Mouse (Mus musculus): Measurements from ENCODE around the gene Cx3cl1. TPM values are rescaled to one million over a fixed set of nuclear protein-coding genes. Genes with fewer than 3 reads are reported as not detected.

The Cx3cl1 gene
- total RNA-seq, 1 experiment: 5.3 TPM

GRCm38 (mm10) chr8:94810153-94810552 is 38.3 kb downstream of the Cx3cl1 start, which contains the start of gene Ccl17:
Gene Ccl17, plus strand, starts transcription at chr8:94810453.
- H3K27ac ChIP-seq (ENCODE audit: insufficient read depth, low read depth, low read length, poor library complexity, severe bottlenecking): no peak within 1 kb of the TSS
- no peak within 1 kb of the TSS for H3K4me3 ChIP-seq (ENCODE audit: insufficient read depth in 1 of 2, low read depth in 1 of 2, low read length in 2 of 2, poor library complexity in 1 of 2, severe bottlenecking in 1 of 2)
- in situ Hi-C loops (cut with MboI; ENCODE audit: low sequenced_read_pairs in 2 of 2, unreplicated experiment in 2 of 2): no loop called here
- no peak within 1 kb of the TSS for H3K9ac ChIP-seq (ENCODE audit: insufficient read depth, low read depth, low read length, poor library complexity, severe bottlenecking)
- no peaks in the 10 kb centered on the region for H3K9me3 ChIP-seq (ENCODE audit: control insufficient read depth, insufficient read depth, low read depth, low read length)
- no peaks in the 10 kb centered on the region for H3K4me1 ChIP-seq (ENCODE audit: control insufficient read depth in 2 of 2, insufficient read depth in 2 of 2, low read length in 2 of 2, poor library complexity in 1 of 2)
- DNase-seq (ENCODE audit: low read depth, low spot score): no peak
- TF ChIP-seq MAFK (IDR thresholded peaks at IDR 0.05; ENCODE audit: insufficient read depth, low read depth, low read length): no peak
- no peak for TF ChIP-seq ZNF384 (IDR thresholded peaks at IDR 0.05; ENCODE audit: low read depth, low read length)
- TF ChIP-seq HCFC1 (IDR thresholded peaks at IDR 0.05; ENCODE audit: borderline replicate concordance, insufficient read depth, low read length): no peak
- TF ChIP-seq ZC3H11A (IDR thresholded peaks at IDR 0.05; ENCODE audit: borderline replicate concordance, low read depth, low read length): no peak
- no peaks in the 10 kb centered on the region for H3K36me3 ChIP-seq (ENCODE audit: control insufficient read depth, insufficient read depth, low read length, poor library complexity, severe bottlenecking)

- no peak for TF ChIP-seq ZC3H11A (IDR thresholded peaks at IDR 0.05; ENCODE audit: borderline replicate concordance, low read depth, low read length)
- no peak for TF ChIP-seq HCFC1 (IDR thresholded peaks at IDR 0.05; ENCODE audit: borderline replicate concordance, insufficient read depth, low read length)
- TF ChIP-seq MAFK (IDR thresholded peaks at IDR 0.05; ENCODE audit: insufficient read depth, low read depth, low read length): no peak
- no peak for TF ChIP-seq CHD2 (IDR thresholded peaks at IDR 0.05; ENCODE audit: low read depth, low read length)
- no peak for TF ChIP-seq ZNF384 (IDR thresholded peaks at IDR 0.05; ENCODE audit: low read depth, low read length)
- no peaks in the 10 kb centered on the region for H3K9me3 ChIP-seq (ENCODE audit: control insufficient read depth, insufficient read depth, low read depth, low read length)
- H3K36me3 ChIP-seq (ENCODE audit: control insufficient read depth, insufficient read depth, low read length, poor library complexity, severe bottlenecking): no peaks in the 10 kb centered on the region
- no peak overlapping the region for H3K9ac ChIP-seq (ENCODE audit: insufficient read depth, low read depth, low read length, poor library complexity, severe bottlenecking)
- H3K4me1 ChIP-seq (ENCODE audit: control insufficient read depth in 2 of 2, insufficient read depth in 2 of 2, low read length in 2 of 2, poor library complexity in 1 of 2): no peaks in the 10 kb centered on the region
- H3K4me3 ChIP-seq (ENCODE audit: insufficient read depth in 1 of 2, low read depth in 1 of 2, low read length in 2 of 2, poor library complexity in 1 of 2, severe bottlenecking in 1 of 2): no peak overlapping the region
- no peak overlapping the region for H3K27ac ChIP-seq (ENCODE audit: insufficient read depth, low read depth, low read length, poor library complexity, severe bottlenecking)
- in situ Hi-C loops (cut with MboI; ENCODE audit: low sequenced_read_pairs in 2 of 2, unreplicated experiment in 2 of 2): no loop called here
- no peak for DNase-seq (ENCODE audit: low read depth, low spot score)
Observed at GRCm38 (mm10) chr8:94810855-94811254, 39.0 kb downstream of the Cx3cl1 start.

GRCm38 (mm10) chr8:94811654-94812053 is 39.8 kb downstream of the Cx3cl1 start:
- H3K27ac ChIP-seq (ENCODE audit: insufficient read depth, low read depth, low read length, poor library complexity, severe bottlenecking): no peak overlapping the region
- no peak for DNase-seq (ENCODE audit: low read depth, low spot score)
- TF ChIP-seq ZNF384 (IDR thresholded peaks at IDR 0.05; ENCODE audit: low read depth, low read length) (no peak), MAFK (IDR thresholded peaks at IDR 0.05; ENCODE audit: insufficient read depth, low read depth, low read length) (no peak), ZC3H11A (IDR thresholded peaks at IDR 0.05; ENCODE audit: borderline replicate concordance, low read depth, low read length) (no peak), HCFC1 (IDR thresholded peaks at IDR 0.05; ENCODE audit: borderline replicate concordance, insufficient read depth, low read length) (no peak), CHD2 (IDR thresholded peaks at IDR 0.05; ENCODE audit: low read depth, low read length) (no peak)
- H3K4me3 ChIP-seq (ENCODE audit: insufficient read depth in 1 of 2, low read depth in 1 of 2, low read length in 2 of 2, poor library complexity in 1 of 2, severe bottlenecking in 1 of 2): no peak overlapping the region
- H3K36me3 ChIP-seq (ENCODE audit: control insufficient read depth, insufficient read depth, low read length, poor library complexity, severe bottlenecking): no peaks in the 10 kb centered on the region
- no peak overlapping the region for H3K9ac ChIP-seq (ENCODE audit: insufficient read depth, low read depth, low read length, poor library complexity, severe bottlenecking)
- H3K9me3 ChIP-seq (ENCODE audit: control insufficient read depth, insufficient read depth, low read depth, low read length): no peaks in the 10 kb centered on the region
- in situ Hi-C loops (cut with MboI; ENCODE audit: low sequenced_read_pairs in 2 of 2, unreplicated experiment in 2 of 2): no loop called here
- H3K4me1 ChIP-seq (ENCODE audit: control insufficient read depth in 2 of 2, insufficient read depth in 2 of 2, low read length in 2 of 2, poor library complexity in 1 of 2): no peaks in the 10 kb centered on the region

GRCm38 (mm10) chr8:94812645-94813098 is 40.9 kb downstream of the Cx3cl1 start:
- no peaks in the 10 kb centered on the region for H3K36me3 ChIP-seq (ENCODE audit: control insufficient read depth, insufficient read depth, low read length, poor library complexity, severe bottlenecking)
- H3K9ac ChIP-seq (ENCODE audit: insufficient read depth, low read depth, low read length, poor library complexity, severe bottlenecking): no peak overlapping the region
- no peaks in the 10 kb centered on the region for H3K9me3 ChIP-seq (ENCODE audit: control insufficient read depth, insufficient read depth, low read depth, low read length)
- TF ChIP-seq ZC3H11A (IDR thresholded peaks at IDR 0.05; ENCODE audit: borderline replicate concordance, low read depth, low read length) (peak; percentile 61; the same call in 1 of the 2 replicates), CHD2 (IDR thresholded peaks at IDR 0.05; ENCODE audit: low read depth, low read length) (no peak), ZNF384 (IDR thresholded peaks at IDR 0.05; ENCODE audit: low read depth, low read length) (peak; percentile 68; the same call in 1 of the 2 replicates)
- H3K4me3 ChIP-seq (ENCODE audit: insufficient read depth in 1 of 2, low read depth in 1 of 2, low read length in 2 of 2, poor library complexity in 1 of 2, severe bottlenecking in 1 of 2): no peak overlapping the region
- H3K4me1 ChIP-seq (ENCODE audit: control insufficient read depth in 2 of 2, insufficient read depth in 2 of 2, low read length in 2 of 2, poor library complexity in 1 of 2): no peaks in the 10 kb centered on the region
- no peak overlapping the region for H3K27ac ChIP-seq (ENCODE audit: insufficient read depth, low read depth, low read length, poor library complexity, severe bottlenecking)
- in situ Hi-C loops (cut with MboI; ENCODE audit: low sequenced_read_pairs in 2 of 2, unreplicated experiment in 2 of 2): no loop called here
- peak; percentile 91 for DNase-seq (ENCODE audit: low read depth, low spot score)

GRCm38 (mm10) chr8:94814556-94814955 is 42.7 kb downstream of the Cx3cl1 start:
- no peaks in the 10 kb centered on the region for H3K4me1 ChIP-seq (ENCODE audit: control insufficient read depth in 2 of 2, insufficient read depth in 2 of 2, low read length in 2 of 2, poor library complexity in 1 of 2)
- H3K9me3 ChIP-seq (ENCODE audit: control insufficient read depth, insufficient read depth, low read depth, low read length): no peaks in the 10 kb centered on the region
- H3K27ac ChIP-seq (ENCODE audit: insufficient read depth, low read depth, low read length, poor library complexity, severe bottlenecking): no peak overlapping the region
- in situ Hi-C loops (cut with MboI; ENCODE audit: low sequenced_read_pairs in 2 of 2, unreplicated experiment in 2 of 2): no loop called here
- no peak for DNase-seq (ENCODE audit: low read depth, low spot score)
- H3K9ac ChIP-seq (ENCODE audit: insufficient read depth, low read depth, low read length, poor library complexity, severe bottlenecking): no peak overlapping the region
- no peak overlapping the region for H3K4me3 ChIP-seq (ENCODE audit: insufficient read depth in 1 of 2, low read depth in 1 of 2, low read length in 2 of 2, poor library complexity in 1 of 2, severe bottlenecking in 1 of 2)
- TF ChIP-seq ZNF384 (IDR thresholded peaks at IDR 0.05; ENCODE audit: low read depth, low read length) (peak; percentile 76), HCFC1 (IDR thresholded peaks at IDR 0.05; ENCODE audit: borderline replicate concordance, insufficient read depth, low read length) (no peak)
- H3K36me3 ChIP-seq (ENCODE audit: control insufficient read depth, insufficient read depth, low read length, poor library complexity, severe bottlenecking): no peaks in the 10 kb centered on the region

Measured in ES-E14 (cell line).